Mouse (Mus musculus) liver, embryonic 15.5 days (tissue): Measurements from ENCODE around the gene Adat1. TPM values are rescaled to one million over a fixed set of nuclear protein-coding genes. Genes with fewer than 3 reads are reported as not detected.

ENCODE experiments used
- ATAC-seq: fragments of 200-750 bp; cut with Nextera tagmentation; 2 replicates; pipeline ENCODE4 v1.8.0; 2017; ENCODE audit warnings: moderate number of reproducible peaks, mild to moderate bottlenecking, moderate library complexity; ENCODE audit not compliant: insufficient read depth
- H3K27ac ChIP-seq: fragments of 300-500 bp; sonication (generic); replicated peaks from 2 replicates; pipeline ENCODE4 v1.5.1; 2015; ENCODE audit warnings: mild to moderate bottlenecking, inconsistent platforms
- H3K27me3 ChIP-seq: fragments of 300-500 bp; sonication (generic); 2 replicates; pipeline ENCODE4 v1.6.1; 2015; ENCODE audit warnings: mild to moderate bottlenecking, inconsistent platforms
- H3K36me3 ChIP-seq: fragments of 300-500 bp; sonication (generic); replicated peaks from 2 replicates; pipeline ENCODE4 v1.6.1; 2015; ENCODE audit warnings: moderate library complexity, mild to moderate bottlenecking, inconsistent platforms
- H3K4me1 ChIP-seq: fragments of 300-500 bp; sonication (generic); replicated peaks from 2 replicates; pipeline ENCODE4 v1.6.1; 2015; ENCODE audit warnings: inconsistent platforms
- H3K4me2 ChIP-seq: fragments of 300-500 bp; sonication (generic); 2 replicates; pipeline ENCODE4 v1.6.1; 2015; ENCODE audit warnings: moderate library complexity, mild to moderate bottlenecking, inconsistent platforms
- H3K4me3 ChIP-seq: fragments of 300-500 bp; sonication (generic); replicated peaks from 2 replicates; pipeline ENCODE4 v1.5.1; 2015; ENCODE audit warnings: mild to moderate bottlenecking, inconsistent platforms
- H3K9ac ChIP-seq: fragments of 300-500 bp; sonication (generic); 2 replicates; pipeline ENCODE4 v1.6.1; 2015; ENCODE audit warnings: moderate library complexity, mild to moderate bottlenecking, inconsistent platforms
- H3K9me3 ChIP-seq: fragments of 300-500 bp; sonication (generic); replicated peaks from 2 replicates; pipeline ENCODE4 v1.6.1; 2016; ENCODE audit warnings: inconsistent platforms
- WGBS: fragments of 180-500 bp; shearing (Covaris S2); methylation state at CpG from one replicate; pipeline ENCODE4 v1.1.7; 2015; ENCODE audit warnings: mixed read lengths; ENCODE audit not compliant: insufficient replicate concordance; 5-methylcytosine and 5-hydroxymethylcytosine counted together
- polyA plus RNA-seq: library from polyadenylated mRNA; unstranded; fragments of >200 nt; fragmentation: Nextera tagmentation; extraction: Ambion mirVana; gene quantifications from 2 replicates; pipeline ENCODE4 v1.2.1, GENCODE M21; 2015

Adat1 gene
- polyA plus RNA-seq, 1 experiment from 2014 or later: 2.8 TPM

- Histone ChIP-seq H3K4me1 (no peaks in the 10 kb centered on the region), H3K27ac (no peak overlapping the region), H3K9ac (no peak overlapping the region), H3K4me3 (no peak overlapping the region), H3K9me3 (no peaks in the 10 kb centered on the region), H3K4me2 (no peak overlapping the region), H3K27me3 (no peaks in the 10 kb centered on the region), H3K36me3 (peaks cover 61% of the 10 kb centered on the region)
- no peak for ATAC-seq
- 70% methylated on average over 4 of the region's 4 CpGs for WGBS
These were observed 37.1 kb downstream of the Adat1 start for GRCm38 (mm10) chr8:111954844-111955594.

GRCm38 (mm10) chr8:111951936-111952335 is 40.2 kb downstream of the Adat1 start:
- Histone ChIP-seq H3K27me3 (no peaks in the 10 kb centered on the region), H3K4me1 (no peaks in the 10 kb centered on the region), H3K9me3 (no peaks in the 10 kb centered on the region), H3K4me2 (no peak overlapping the region), H3K36me3 (peaks cover 81% of the 10 kb centered on the region), H3K9ac (no peak overlapping the region), H3K27ac (no peak overlapping the region), H3K4me3 (no peak overlapping the region)
- 90% methylated on average over 5 of the region's 5 CpGs for WGBS
- no peak for ATAC-seq

DNA sequence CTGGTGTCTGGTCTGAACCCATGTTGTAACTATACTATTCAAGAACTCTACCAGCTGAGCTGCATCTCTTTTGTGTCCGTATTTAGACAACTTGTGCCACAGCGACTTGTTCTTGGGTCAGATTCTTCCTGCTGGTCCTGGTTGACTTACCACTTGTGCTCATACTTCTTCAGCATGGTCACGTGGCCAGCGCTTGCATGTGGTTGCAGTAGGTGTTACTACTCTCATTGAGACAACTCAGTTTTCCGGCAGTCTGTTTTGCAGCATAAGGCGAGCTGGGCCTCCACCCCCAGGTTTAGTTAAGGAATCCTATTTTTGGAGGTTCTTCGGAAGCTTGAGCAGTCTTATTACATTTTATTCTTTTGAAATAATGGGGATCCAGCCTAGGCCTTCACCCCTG is 40.8 kb downstream of the Adat1 start:
- H3K9ac ChIP-seq: no peak overlapping the region
- no peak overlapping the region for H3K27ac ChIP-seq
- no peak overlapping the region for H3K4me2 ChIP-seq
- H3K4me3 ChIP-seq: no peak overlapping the region
- H3K36me3 ChIP-seq: peaks cover 81% of the 10 kb centered on the region
- H3K4me1 ChIP-seq: no peaks in the 10 kb centered on the region
- H3K9me3 ChIP-seq: no peaks in the 10 kb centered on the region
- ATAC-seq: no peak
- no peaks in the 10 kb centered on the region for H3K27me3 ChIP-seq
- 87% methylated on average over 7 of the region's 7 CpGs for WGBS

DNA sequence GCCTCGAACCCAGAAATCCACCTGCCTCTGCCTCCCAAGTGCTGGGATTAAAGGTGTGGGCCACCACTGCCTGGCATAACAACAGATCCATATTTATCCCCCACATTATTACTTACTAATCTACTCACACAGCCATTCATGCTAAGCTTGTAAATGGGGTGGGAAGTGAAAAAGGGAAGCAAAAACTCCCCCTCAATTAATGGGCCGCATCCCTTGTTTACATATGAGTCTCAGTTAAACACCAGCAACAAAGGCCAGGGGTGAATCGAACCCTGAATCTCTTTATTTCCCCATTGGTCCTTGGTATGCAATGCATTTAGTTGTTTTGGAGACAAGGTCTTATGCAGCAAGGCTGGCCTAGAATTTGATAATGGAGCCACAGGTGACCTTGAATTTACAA is 41.3 kb downstream of the Adat1 start:
- H3K4me1 ChIP-seq: no peaks in the 10 kb centered on the region
- no peaks in the 10 kb centered on the region for H3K9me3 ChIP-seq
- no peak overlapping the region for H3K4me3 ChIP-seq
- no peak overlapping the region for H3K4me2 ChIP-seq
- no peak overlapping the region for H3K9ac ChIP-seq
- ATAC-seq: no peak
- no peak overlapping the region for H3K27ac ChIP-seq
- no peaks in the 10 kb centered on the region for H3K27me3 ChIP-seq
- 70% methylated on average over 3 of the region's 3 CpGs for WGBS
- H3K36me3 ChIP-seq: peaks cover 81% of the 10 kb centered on the region

- Histone ChIP-seq H3K9ac (no peak overlapping the region), H3K4me1 (no peaks in the 10 kb centered on the region), H3K27me3 (no peaks in the 10 kb centered on the region), H3K36me3 (peaks cover 86% of the 10 kb centered on the region), H3K9me3 (no peaks in the 10 kb centered on the region), H3K4me2 (no peak overlapping the region), H3K4me3 (no peak overlapping the region), H3K27ac (no peak overlapping the region)
- 86% methylated on average over 8 of the region's 8 CpGs for WGBS
- ATAC-seq: no peak
These were observed 44.1 kb downstream of the Adat1 start for GRCm38 (mm10) chr8:111947954-111948353.

DNA sequence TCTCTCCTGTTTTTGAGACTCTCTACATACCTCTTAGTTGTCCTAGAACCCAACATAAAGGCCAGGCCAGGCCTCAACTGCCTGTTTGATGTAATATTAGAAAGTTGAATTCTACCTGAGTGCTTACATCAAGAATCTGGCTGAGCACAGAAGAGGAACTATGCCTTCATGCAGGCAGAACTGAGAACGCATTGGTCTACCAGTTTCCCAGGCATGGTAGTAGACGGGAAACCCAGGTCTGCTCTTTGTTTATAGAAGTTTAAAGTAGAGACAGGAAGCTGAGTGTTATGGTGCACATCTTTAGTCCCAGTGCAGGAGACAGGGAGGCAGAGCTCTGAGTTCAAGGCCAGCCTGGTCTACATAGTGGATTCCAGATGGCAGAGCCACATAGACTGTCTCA is 45.0 kb downstream of the Adat1 start:
- Histone ChIP-seq H3K9me3 (no peaks in the 10 kb centered on the region), H3K4me2 (no peak overlapping the region), H3K27ac (no peak overlapping the region), H3K4me1 (peaks cover 2% of the 10 kb centered on the region), H3K9ac (no peak overlapping the region), H3K4me3 (no peak overlapping the region), H3K36me3 (peaks cover 90% of the 10 kb centered on the region), H3K27me3 (no peaks in the 10 kb centered on the region)
- WGBS: 82% methylated on average over 2 of the region's 2 CpGs
- ATAC-seq: no peak

DNA sequence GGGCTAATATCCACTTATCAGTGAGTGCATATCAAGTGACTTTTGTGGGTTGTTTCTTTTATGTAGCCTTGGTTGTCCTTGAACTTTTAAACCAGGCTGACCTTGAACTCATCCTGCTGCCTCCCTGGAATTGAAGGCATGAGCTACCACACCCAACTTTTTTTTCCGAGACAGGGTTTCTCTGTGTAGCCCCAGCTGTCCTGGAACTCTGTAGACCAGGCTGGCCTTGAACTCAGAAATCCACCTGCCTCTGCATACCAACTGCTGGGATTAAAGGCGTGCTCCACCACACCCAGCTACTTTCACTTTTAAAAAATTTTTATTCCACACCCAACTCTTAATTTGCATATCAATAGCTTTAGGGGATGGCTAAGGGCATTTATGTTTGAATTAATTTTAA is 48.6 kb downstream of the Adat1 start:
- Histone ChIP-seq H3K4me3 (no peak overlapping the region), H3K27me3 (no peaks in the 10 kb centered on the region), H3K36me3 (peaks cover 62% of the 10 kb centered on the region), H3K4me1 (peaks cover 29% of the 10 kb centered on the region), H3K9ac (no peak overlapping the region), H3K4me2 (no peak overlapping the region), H3K9me3 (no peaks in the 10 kb centered on the region), H3K27ac (no peak overlapping the region)
- no peak for ATAC-seq
- WGBS: 82% methylated on average over 2 of the region's 2 CpGs

DNA sequence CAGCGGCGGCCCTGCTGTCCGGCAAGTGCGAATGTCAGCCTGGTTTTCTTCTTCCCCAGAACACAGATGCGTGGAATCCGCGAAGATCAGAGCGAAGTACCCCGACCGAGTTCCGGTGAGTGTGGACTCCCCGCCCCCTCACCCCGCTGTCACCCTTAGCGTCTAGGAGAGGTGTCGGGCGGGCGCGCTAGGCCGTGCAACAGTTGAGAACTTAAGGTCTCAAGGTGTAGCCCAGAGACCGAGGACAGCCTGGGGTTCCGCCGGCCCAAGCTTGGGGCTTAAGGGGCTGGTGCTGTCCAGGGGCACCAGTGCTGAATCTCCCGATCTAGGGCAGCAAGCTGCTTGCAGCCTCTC is 51.0 kb downstream of the Adat1 start:
- Histone ChIP-seq H3K27ac (peak overlapping the region; percentile 93), H3K9ac (peak overlapping the region; percentile 93), H3K4me3 (peak overlapping the region; percentile 97), H3K9me3 (no peaks in the 10 kb centered on the region), H3K36me3 (peaks cover 39% of the 10 kb centered on the region), H3K27me3 (no peaks in the 10 kb centered on the region), H3K4me2 (peak overlapping the region; percentile 93), H3K4me1 (peaks cover 31% of the 10 kb centered on the region)
- under 1% methylated on average over 23 of the region's 23 CpGs for WGBS
- peak; percentile 12 for ATAC-seq

- peaks cover 32% of the 10 kb centered on the region for H3K36me3 ChIP-seq
- H3K9ac ChIP-seq: peak within 1 kb of the TSS; percentile 93
- no peaks in the 10 kb centered on the region for H3K9me3 ChIP-seq
- H3K27ac ChIP-seq: peak within 1 kb of the TSS; percentile 93
- H3K4me3 ChIP-seq: peak within 1 kb of the TSS; percentile 97
- under 1% methylated on average over 65 of the region's 65 CpGs for WGBS
- peak; percentile 88 for ATAC-seq
- H3K27me3 ChIP-seq: no peaks in the 10 kb centered on the region
- peak within 1 kb of the TSS; percentile 93 for H3K4me2 ChIP-seq
- H3K4me1 ChIP-seq: peaks cover 31% of the 10 kb centered on the region
These were observed 51.7 kb downstream of the Adat1 start, which contains the start of gene Gabarapl2 for GRCm38 (mm10) chr8:111940171-111941100. Gabarapl2 (plus strand) TSS chr8:111940703.

- WGBS: 8% methylated on average over 10 of the region's 10 CpGs
- H3K36me3 ChIP-seq: peaks cover 26% of the 10 kb centered on the region
These were observed 52.5 kb downstream of the Adat1 start for GRCm38 (mm10) chr8:111939516-111940142.

More at GRCm38 (mm10) chr8:111939516-111940142, 52.5 kb downstream of the Adat1 start:
- H3K4me3 ChIP-seq: peak overlapping the region; percentile 97
- ATAC-seq: peak; percentile 95
- peak overlapping the region; percentile 93 for H3K27ac ChIP-seq
- H3K9me3 ChIP-seq: no peaks in the 10 kb centered on the region
- H3K9ac ChIP-seq: peak overlapping the region; percentile 93
- peaks cover 31% of the 10 kb centered on the region for H3K4me1 ChIP-seq
- peak overlapping the region; percentile 93 for H3K4me2 ChIP-seq
- H3K27me3 ChIP-seq: no peaks in the 10 kb centered on the region
